In genomic region chr3:156559826-156560471, GRCm38 (mm10) we compare ENCODE assay signal across 7 mouse cellular contexts. TPM values are rescaled to one million over a fixed set of nuclear protein-coding genes. Genes with fewer than 3 reads are reported as not detected.
A peak's percentile ranks its signal among the peaks of the same experiment; 100 is the strongest.
DNase-seq lines count a peak whose midpoint lies in the region; ATAC-seq and TF ChIP-seq lines count a peak whose summit lies in the region.

No protein-coding gene starts in this region.

- TF ChIP-seq CTCF in testis, adult 2 months (IDR thresholded peaks at IDR 0.05; ENCODE audit: control insufficient read depth, insufficient read depth, insufficient replicate concordance, low read depth, low read length) = no peak
- TF ChIP-seq CTCF in stomach, postnatal 0 days (IDR thresholded peaks at IDR 0.05; ENCODE audit: low read depth) = no peak

- H3K27me3 ChIP-seq in testis, adult 2 months (ENCODE audit: control insufficient read depth, insufficient read depth, low read length) = no peaks in the 10 kb centered on the region
- peaks cover 11% of the 10 kb centered on the region; the same call in 1 of the 2 replicates for H3K27me3 ChIP-seq in forebrain, embryonic 12.5 days
- 0 out of 2 replicates have a peak, but pooled peaks cover 2% of the 10 kb centered on the region for H3K27me3 ChIP-seq in stomach, postnatal 0 days (ENCODE audit: control insufficient read depth, insufficient read depth, low read length)

- TF ChIP-seq POLR2A in testis, adult 2 months (IDR thresholded peaks at IDR 0.05; ENCODE audit: control insufficient read depth, low read depth, low read length) = no peak

- no peak for DNase-seq in testis, postnatal 14 days (ENCODE audit: low spot score)
- peak; percentile 16 for DNase-seq in kidney, postnatal 14 days
- DNase-seq in lung, postnatal 10 days = peak; percentile 5
- no peak for DNase-seq in stomach, postnatal 0 days (ENCODE audit: low spot score)
- no peak for DNase-seq in urinary bladder, postnatal 4 days (ENCODE audit: low spot score in 2 of 2)

- H3K4me3 ChIP-seq in testis, adult 2 months (ENCODE audit: control insufficient read depth, low read depth, low read length) = peak overlapping the region; percentile 85
- H3K4me3 ChIP-seq in forebrain, embryonic 12.5 days (replicated peaks) = peak overlapping the region; percentile 63
- H3K4me3 ChIP-seq in stomach, postnatal 0 days (ENCODE audit: low read depth, low read length) = peak overlapping the region; percentile 42

- H3K36me3 ChIP-seq in testis, adult 2 months (ENCODE audit: control insufficient read depth, insufficient read depth, low read length) = no peaks in the 10 kb centered on the region; the same call in 1 of the 2 replicates
- no peaks in the 10 kb centered on the region for H3K36me3 ChIP-seq in forebrain, embryonic 12.5 days (replicated peaks)
- no peaks in the 10 kb centered on the region for H3K36me3 ChIP-seq in stomach, postnatal 0 days (ENCODE audit: control insufficient read depth, insufficient read depth, low read length)

- WGBS in forebrain, embryonic 12.5 days = 2% methylated on average over 19 of the region's 19 CpGs
- 11% methylated on average over 19 of the region's 19 CpGs for WGBS in stomach, postnatal 0 days

- peak overlapping the region; percentile 88 for H3K4me2 ChIP-seq in forebrain, embryonic 12.5 days
- peak overlapping the region; percentile 60 for H3K4me2 ChIP-seq in stomach, postnatal 0 days (replicated peaks; ENCODE audit: low read depth)

- H3K9ac ChIP-seq in forebrain, embryonic 12.5 days = peak overlapping the region; percentile 64; the same call in 1 of the 2 replicates
- no peak overlapping the region for H3K9ac ChIP-seq in stomach, postnatal 0 days (ENCODE audit: low read length)

- no peak for TF ChIP-seq EP300 in stomach, postnatal 0 days (optimal IDR thresholded peaks at IDR 0.05)

- ATAC-seq in forebrain, embryonic 12.5 days (ENCODE audit: low FRiP score) = peak; percentile 19; the same call in 1 of the 2 replicates
- ATAC-seq in stomach, postnatal 0 days (ENCODE audit: low FRiP score, low TSS enrichment) = no peak

- H3K4me1 ChIP-seq in testis, adult 2 months (ENCODE audit: control insufficient read depth, insufficient read depth, low read length) = peaks cover 11% of the 10 kb centered on the region
- H3K4me1 ChIP-seq in forebrain, embryonic 12.5 days = peaks cover 25% of the 10 kb centered on the region
- peaks cover 3% of the 10 kb centered on the region; the same call in 1 of the 2 replicates for H3K4me1 ChIP-seq in stomach, postnatal 0 days (replicated peaks; ENCODE audit: control insufficient read depth, insufficient read depth)

- H3K27ac ChIP-seq in testis, adult 2 months (ENCODE audit: control insufficient read depth, insufficient read depth, low read depth, low read length) = no peak overlapping the region
- peak overlapping the region; percentile 95 for H3K27ac ChIP-seq in forebrain, embryonic 12.5 days
- no peak overlapping the region for H3K27ac ChIP-seq in stomach, postnatal 0 days (replicated peaks)

- no peaks in the 10 kb centered on the region for H3K9me3 ChIP-seq in forebrain, embryonic 12.5 days
- no peaks in the 10 kb centered on the region for H3K9me3 ChIP-seq in stomach, postnatal 0 days (ENCODE audit: control insufficient read depth, low read length)

RNA-seq across cellular contexts. Expression of gene Negr1, which starts 1.6 kb away (rescaled TPM):
- polyA plus RNA-seq in testis, adult 2 months (2012; rRNA removed) = 0.19 and 0.30 TPM in 2 replicates
- polyA plus RNA-seq in forebrain, embryonic 12.5 days (2016; fragmentation: Nextera tagmentation; extraction: Ambion mirVana) = 13.8 and 16.2 TPM in 2 replicates
- 1.5 TPM in 2 replicates for polyA plus RNA-seq in stomach, postnatal 0 days (2015; fragmentation: Nextera tagmentation; extraction: Ambion mirVana)

Comparison
In these comparisons a context has a peak if more than half of its experiments do, and no peak if none do; other contexts are left out.
1. DNase-seq: peak in kidney, postnatal 14 days (single experiment) and lung, postnatal 10 days (single experiment); none in testis, postnatal 14 days (single experiment), stomach, postnatal 0 days (single experiment) and urinary bladder, postnatal 4 days (0 of 2).
2. Peak in every context shown above with its lines, with median percentiles within 50 percentile points of each other: H3K4me3 ChIP-seq.